Mouse (Mus musculus) hindbrain, embryonic 12.5 days (tissue): Measurements from ENCODE around the gene Gnb5. TPM values are rescaled to one million over a fixed set of nuclear protein-coding genes. Genes with fewer than 3 reads are reported as not detected.
"Not testable (repeated sequence)": the region's sequence is repeated elsewhere in the genome, so short reads cannot be mapped to it uniquely, and the experiment has no call there.

Source experiments
- ATAC-seq: fragments of 200-750 bp; cut with Nextera tagmentation; 2 replicates; pipeline ENCODE4 v1.8.0; 2017; ENCODE audit warnings: moderate TSS enrichment; ENCODE audit not compliant: low FRiP score
- H3K27ac ChIP-seq: fragments of 300-500 bp; sonication (generic); 2 replicates; pipeline ENCODE4 v1.5.1; 2016; ENCODE audit warnings: mild to moderate bottlenecking
- H3K27me3 ChIP-seq: fragments of 300-500 bp; sonication (generic); 2 replicates; pipeline ENCODE4 v1.6.1; 2016; ENCODE audit warnings: mild to moderate bottlenecking
- H3K36me3 ChIP-seq: fragments of 300-500 bp; sonication (generic); 2 replicates; pipeline ENCODE4 v1.6.1; 2016; ENCODE audit warnings: mild to moderate bottlenecking
- H3K4me1 ChIP-seq: fragments of 300-500 bp; sonication (generic); 2 replicates; pipeline ENCODE4 v1.6.1; 2016
- H3K4me2 ChIP-seq: fragments of 300-500 bp; sonication (generic); replicated peaks from 2 replicates; pipeline ENCODE4 v1.6.1; 2016; ENCODE audit warnings: mild to moderate bottlenecking
- H3K4me3 ChIP-seq: fragments of 300-500 bp; sonication (generic); 2 replicates; pipeline ENCODE4 v1.5.1; 2016; ENCODE audit warnings: mild to moderate bottlenecking
- H3K9ac ChIP-seq: fragments of 300-500 bp; sonication (generic); 2 replicates; pipeline ENCODE4 v1.6.1; 2016; ENCODE audit warnings: mild to moderate bottlenecking, moderate library complexity
- H3K9me3 ChIP-seq: fragments of 300-500 bp; sonication (generic); replicated peaks from 2 replicates; pipeline ENCODE4 v1.6.1; 2016; ENCODE audit warnings: mild to moderate bottlenecking
- WGBS: fragments of 180-500 bp; shearing (Covaris S2); methylation state at CpG from one replicate; pipeline ENCODE4 v1.1.7; 2016; 5-methylcytosine and 5-hydroxymethylcytosine counted together
- polyA plus RNA-seq: library from polyadenylated mRNA; unstranded; fragments of >200 nt; fragmentation: Nextera tagmentation; extraction: Ambion mirVana; gene quantifications from 2 replicates; pipeline ENCODE4 v1.2.1, GENCODE M21; 2016

Gene Gnb5
- polyA plus RNA-seq, 1 experiment from 2014 or later, result 33.4 TPM

DNA sequence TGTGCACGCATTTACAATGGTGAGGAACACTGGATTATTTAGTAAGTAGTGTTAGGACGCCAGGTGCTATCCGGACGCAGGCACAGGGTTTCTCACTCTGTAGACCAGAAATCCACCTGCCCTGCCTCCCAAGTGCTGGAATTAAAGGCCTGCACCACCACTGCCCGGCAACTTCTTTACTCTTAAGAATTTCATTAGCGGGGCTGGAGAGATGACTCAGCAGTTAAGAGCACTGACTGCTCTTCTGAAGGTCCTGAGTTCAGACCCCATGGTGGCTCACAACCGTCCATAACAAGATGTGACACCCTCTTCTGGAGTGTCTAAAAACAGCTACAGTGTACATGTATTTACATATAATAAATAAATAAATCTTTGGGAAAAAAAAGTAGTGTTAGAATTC lies 57.6 kb downstream of the Gnb5 start:
- H3K9me3 ChIP-seq, H3K27ac ChIP-seq, H3K4me2 ChIP-seq, H3K27me3 ChIP-seq, H3K4me1 ChIP-seq, H3K4me3 ChIP-seq, ATAC-seq, H3K9ac ChIP-seq, H3K36me3 ChIP-seq: not testable (repeated sequence)
- 73% methylated on average over 7 of the region's 7 CpGs for WGBS

DNA sequence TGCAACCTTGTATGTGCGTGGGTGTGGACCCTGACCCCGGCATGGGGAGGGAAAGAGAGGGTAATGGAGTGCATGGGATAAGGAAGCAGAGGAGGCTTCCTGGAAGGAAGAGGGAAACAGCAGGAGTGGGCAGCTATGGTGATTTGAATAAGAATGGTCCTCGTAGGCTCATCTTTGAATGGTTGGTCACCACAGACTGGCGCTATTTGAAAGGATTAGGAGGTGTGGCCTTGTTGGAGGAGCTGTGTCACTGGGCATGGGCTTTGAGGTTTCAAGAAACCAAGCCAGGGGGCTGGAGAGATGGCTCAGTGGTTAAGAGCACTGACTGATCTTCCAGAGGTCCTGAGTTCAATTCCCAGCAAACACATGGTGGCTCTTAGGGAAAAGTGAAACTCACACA lies 59.1 kb downstream of the Gnb5 start:
- Histone ChIP-seq H3K9me3 (0 out of 2 replicates have a peak, but pooled peaks cover 2% of the 10 kb centered on the region), H3K4me2 (no peak overlapping the region), H3K9ac (no peak overlapping the region), H3K27me3 (no peaks in the 10 kb centered on the region), H3K36me3 (no peaks in the 10 kb centered on the region), H3K4me1 (no peaks in the 10 kb centered on the region), H3K4me3 (no peak overlapping the region), H3K27ac (no peak overlapping the region)
- ATAC-seq, result no peak
- WGBS, result 84% methylated on average over 4 of the region's 4 CpGs

DNA sequence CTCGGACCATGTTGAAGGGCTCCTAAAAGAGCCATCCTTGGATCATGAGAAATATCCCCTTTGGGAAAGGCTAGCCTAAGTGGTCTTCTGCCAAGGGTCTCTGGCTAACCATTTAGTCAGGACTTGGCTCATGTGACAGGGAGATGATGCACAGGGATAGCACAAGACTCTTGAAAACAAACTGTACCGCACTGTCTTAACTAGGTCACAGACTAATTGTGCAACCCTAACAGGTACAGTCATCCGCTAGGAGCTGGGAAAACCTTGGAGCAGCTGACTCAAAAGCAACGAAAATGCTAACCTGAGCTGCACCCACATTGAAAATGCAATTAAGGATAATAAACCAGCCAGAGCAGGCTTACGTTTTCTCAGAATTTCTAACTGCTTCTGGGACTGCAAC lies 60.1 kb downstream of the Gnb5 start:
- Histone ChIP-seq H3K4me2 (no peak overlapping the region), H3K9ac (no peak overlapping the region), H3K27me3 (no peaks in the 10 kb centered on the region), H3K4me3 (no peak overlapping the region), H3K27ac (no peak overlapping the region), H3K36me3 (no peaks in the 10 kb centered on the region), H3K9me3 (peaks cover 7% of the 10 kb centered on the region; the same call in 1 of the 2 replicates), H3K4me1 (no peaks in the 10 kb centered on the region)
- 82% methylated on average over 5 of the region's 5 CpGs for whole genome bisulfite sequencing
- no peak for ATAC-seq

DNA sequence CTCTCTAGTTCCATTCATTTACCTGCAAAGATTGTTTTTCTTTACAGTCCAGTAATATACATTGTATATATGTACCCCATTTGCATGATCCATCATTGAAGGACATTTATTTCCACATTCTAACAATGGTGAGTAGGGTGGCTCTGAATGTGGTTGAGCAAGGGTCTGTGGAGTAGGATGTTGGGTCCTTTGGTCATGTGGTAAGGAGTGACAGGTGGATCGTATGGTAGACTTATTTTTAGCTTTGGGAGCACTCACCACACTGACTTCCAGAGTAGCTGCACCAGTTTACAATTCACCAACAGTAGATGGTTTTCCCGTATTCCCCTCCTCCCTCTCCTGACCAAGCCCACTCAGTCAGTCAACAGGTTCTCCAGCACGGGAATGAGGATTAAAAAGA lies 62.7 kb downstream of the Gnb5 start:
- no peaks in the 10 kb centered on the region for H3K27me3 ChIP-seq
- WGBS, result 87% methylated on average over 3 of the region's 3 CpGs
- no peak overlapping the region for H3K4me2 ChIP-seq
- no peak overlapping the region for H3K27ac ChIP-seq
- ATAC-seq, result no peak
- H3K4me1 ChIP-seq, result no peaks in the 10 kb centered on the region
- H3K4me3 ChIP-seq, result no peak overlapping the region
- peaks cover 7% of the 10 kb centered on the region; the same call in 1 of the 2 replicates for H3K9me3 ChIP-seq
- no peak overlapping the region for H3K9ac ChIP-seq
- no peaks in the 10 kb centered on the region for H3K36me3 ChIP-seq

DNA sequence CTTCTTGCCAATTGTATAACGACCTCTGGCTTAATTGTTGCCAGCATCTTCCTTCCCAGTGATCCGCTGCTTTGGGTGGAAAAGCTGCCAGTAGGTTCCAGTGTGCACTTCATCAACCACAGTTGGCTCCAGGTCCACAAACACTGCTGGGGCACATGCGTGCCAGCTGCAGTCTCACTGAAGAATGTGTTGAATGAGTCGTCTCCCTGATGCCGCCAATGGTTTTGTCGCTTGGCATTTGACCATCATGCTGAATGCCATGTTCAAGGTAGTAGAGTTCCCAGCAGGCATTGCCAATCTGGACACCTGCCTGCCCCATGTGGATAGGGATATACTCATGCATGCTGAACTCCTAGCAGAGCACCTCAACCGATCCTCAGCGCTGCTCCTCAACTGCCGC lies 69.5 kb downstream of the Gnb5 start:
- no peaks in the 10 kb centered on the region for H3K4me1 ChIP-seq
- no peak overlapping the region for H3K4me2 ChIP-seq
- no peaks in the 10 kb centered on the region for H3K36me3 ChIP-seq
- H3K4me3 ChIP-seq, result no peak overlapping the region
- ATAC-seq, result no peak
- H3K27me3 ChIP-seq, result no peaks in the 10 kb centered on the region
- 96% methylated on average over 9 of the region's 9 CpGs for WGBS
- peaks cover under 1% of the 10 kb centered on the region; the same call in 1 of the 2 replicates for H3K9me3 ChIP-seq
- no peak overlapping the region for H3K9ac ChIP-seq
- H3K27ac ChIP-seq, result no peak overlapping the region

DNA sequence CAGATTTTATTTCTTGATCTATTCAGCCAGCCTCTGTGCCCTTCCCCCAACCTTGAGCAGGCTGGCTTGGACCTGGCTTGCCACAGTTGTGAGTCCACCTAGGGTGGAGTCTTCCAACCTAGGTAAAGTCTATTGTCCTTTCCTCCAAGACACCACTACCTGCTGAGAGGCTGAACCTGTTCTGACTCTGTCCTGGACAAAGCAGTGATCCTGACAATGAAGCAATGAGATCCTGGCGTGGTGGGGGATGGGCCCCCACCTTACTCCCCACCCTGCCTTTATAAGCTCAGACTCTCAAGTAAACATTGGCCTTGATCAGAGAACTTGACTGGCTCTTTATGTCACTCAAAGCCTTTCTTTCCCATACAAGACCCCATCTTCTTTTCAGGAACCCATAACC lies 70.3 kb downstream of the Gnb5 start:
- Histone ChIP-seq H3K36me3 (no peaks in the 10 kb centered on the region), H3K4me3 (no peak overlapping the region), H3K9me3 (no peaks in the 10 kb centered on the region), H3K9ac (no peak overlapping the region), H3K27me3 (no peaks in the 10 kb centered on the region), H3K4me2 (no peak overlapping the region), H3K27ac (no peak overlapping the region), H3K4me1 (no peaks in the 10 kb centered on the region)
- ATAC-seq, result no peak
- 68% methylated on average over 1 of the region's 1 CpGs for WGBS

DNA sequence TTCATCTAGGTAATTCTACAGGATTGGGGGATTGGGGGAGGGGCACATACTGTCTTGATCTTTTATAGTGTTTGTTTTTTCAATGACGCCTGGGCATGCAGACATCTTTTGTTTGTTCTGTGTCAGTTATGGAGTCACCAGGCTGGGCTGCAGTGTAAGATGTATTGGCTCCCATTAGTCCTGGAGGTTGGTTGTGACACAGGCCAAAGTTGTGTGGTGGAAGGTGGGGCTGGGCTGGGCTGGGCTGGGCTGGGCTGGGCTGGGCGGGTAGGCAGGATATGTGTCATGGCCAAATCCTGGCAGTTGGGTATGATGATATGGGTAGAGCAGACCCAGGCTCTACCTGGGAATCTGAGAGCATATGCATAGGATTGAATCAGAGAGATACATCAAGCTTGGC lies 72.7 kb downstream of the Gnb5 start:
- no peaks in the 10 kb centered on the region for H3K4me1 ChIP-seq
- H3K4me2 ChIP-seq, result no peak overlapping the region
- H3K4me3 ChIP-seq, result no peak overlapping the region
- ATAC-seq, result no peak
- no peaks in the 10 kb centered on the region for H3K9me3 ChIP-seq
- no peak overlapping the region for H3K27ac ChIP-seq
- no peaks in the 10 kb centered on the region for H3K36me3 ChIP-seq
- no peak overlapping the region for H3K9ac ChIP-seq
- 82% methylated on average over 2 of the region's 2 CpGs for WGBS
- no peaks in the 10 kb centered on the region for H3K27me3 ChIP-seq

DNA sequence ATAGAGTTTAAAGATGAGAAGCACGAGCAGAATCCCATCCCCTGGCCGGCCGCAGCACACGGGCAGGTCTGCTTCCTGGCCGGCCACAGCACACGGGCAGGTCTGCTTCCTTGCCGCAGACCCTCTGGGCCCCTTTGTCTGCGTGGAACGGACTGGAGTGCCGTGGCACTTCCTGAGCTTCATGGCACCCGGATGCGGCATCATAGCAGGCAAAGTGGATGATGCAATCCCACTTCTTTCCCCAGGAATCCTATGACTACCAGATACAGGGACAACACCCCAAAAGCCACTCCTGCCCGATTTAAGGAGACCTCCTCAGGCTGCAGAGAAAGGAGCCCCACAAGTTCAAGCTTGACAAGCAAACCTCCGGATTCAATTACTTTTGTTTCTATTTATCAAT lies 76.7 kb downstream of the Gnb5 start:
- 91% methylated on average over 14 of the region's 14 CpGs for WGBS
- Histone ChIP-seq H3K4me3 (no peak overlapping the region), H3K4me2 (no peak overlapping the region), H3K9ac (no peak overlapping the region), H3K27ac (no peak overlapping the region), H3K9me3 (no peaks in the 10 kb centered on the region), H3K36me3 (peaks cover 25% of the 10 kb centered on the region), H3K27me3 (no peaks in the 10 kb centered on the region), H3K4me1 (no peaks in the 10 kb centered on the region)
- ATAC-seq, result no peak

DNA sequence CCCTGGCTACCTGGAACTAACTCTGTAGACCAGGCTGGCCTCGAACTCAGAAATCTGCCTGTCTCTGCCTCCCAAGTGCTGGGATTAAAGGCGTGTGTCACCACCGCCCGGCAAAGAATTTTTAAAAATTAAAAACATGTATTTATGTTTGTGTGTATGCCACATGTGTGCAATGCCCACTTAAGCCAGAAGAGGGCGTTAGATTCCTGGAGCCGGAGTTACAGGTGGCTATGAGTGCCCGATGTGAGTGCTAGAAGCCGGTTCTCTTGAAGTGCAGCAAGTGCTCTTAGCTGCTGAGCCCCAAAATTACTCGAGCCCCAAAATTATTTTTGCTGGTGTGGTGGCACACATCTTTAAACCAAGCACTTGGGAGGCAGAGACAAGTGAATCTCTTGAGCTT lies 77.7 kb downstream of the Gnb5 start:
- H3K36me3 ChIP-seq, result peaks cover 32% of the 10 kb centered on the region
- no peak for ATAC-seq
- no peaks in the 10 kb centered on the region for H3K27me3 ChIP-seq
- 85% methylated on average over 9 of the region's 9 CpGs for WGBS
- no peaks in the 10 kb centered on the region for H3K9me3 ChIP-seq
- no peak overlapping the region for H3K4me3 ChIP-seq
- H3K27ac ChIP-seq, result no peak overlapping the region
- no peaks in the 10 kb centered on the region for H3K4me1 ChIP-seq
- no peak overlapping the region for H3K4me2 ChIP-seq
- H3K9ac ChIP-seq, result no peak overlapping the region

DNA sequence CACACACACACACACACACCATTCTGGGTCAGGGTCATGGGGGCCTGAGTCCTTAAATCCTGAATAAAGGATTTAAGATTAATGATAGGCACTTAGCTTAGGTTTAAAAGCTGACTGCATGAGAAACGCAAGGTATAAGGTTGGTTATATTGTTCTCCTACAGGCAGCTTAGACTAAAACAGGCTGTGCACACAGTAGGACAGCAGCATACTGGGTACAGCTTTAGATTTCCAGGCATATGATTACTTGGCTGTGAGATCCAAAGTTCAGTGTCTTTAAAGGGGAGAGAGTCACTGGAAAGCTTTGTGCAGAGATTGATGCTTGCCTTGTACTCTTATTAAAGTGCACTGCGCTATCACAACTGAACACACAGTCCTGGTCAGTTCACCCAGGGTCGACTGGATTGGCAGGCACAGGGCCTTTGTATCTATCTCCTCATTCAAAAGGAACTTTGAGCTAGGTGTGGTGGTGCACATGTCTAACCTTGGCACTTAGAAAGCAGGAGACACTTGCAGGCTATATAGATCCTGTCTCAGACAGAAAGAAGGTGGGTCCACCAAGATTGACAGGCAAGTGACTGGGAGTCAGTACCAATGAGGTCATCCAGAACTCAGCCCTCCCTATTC lies 78.4 kb downstream of the Gnb5 start:
- no peak for ATAC-seq
- Histone ChIP-seq H3K4me2 (no peak overlapping the region), H3K4me1 (no peaks in the 10 kb centered on the region), H3K9me3 (no peaks in the 10 kb centered on the region), H3K27ac (no peak overlapping the region), H3K4me3 (no peak overlapping the region), H3K36me3 (peaks cover 38% of the 10 kb centered on the region), H3K9ac (no peak overlapping the region), H3K27me3 (no peaks in the 10 kb centered on the region)
- WGBS, result 86% methylated on average over 3 of the region's 3 CpGs

DNA sequence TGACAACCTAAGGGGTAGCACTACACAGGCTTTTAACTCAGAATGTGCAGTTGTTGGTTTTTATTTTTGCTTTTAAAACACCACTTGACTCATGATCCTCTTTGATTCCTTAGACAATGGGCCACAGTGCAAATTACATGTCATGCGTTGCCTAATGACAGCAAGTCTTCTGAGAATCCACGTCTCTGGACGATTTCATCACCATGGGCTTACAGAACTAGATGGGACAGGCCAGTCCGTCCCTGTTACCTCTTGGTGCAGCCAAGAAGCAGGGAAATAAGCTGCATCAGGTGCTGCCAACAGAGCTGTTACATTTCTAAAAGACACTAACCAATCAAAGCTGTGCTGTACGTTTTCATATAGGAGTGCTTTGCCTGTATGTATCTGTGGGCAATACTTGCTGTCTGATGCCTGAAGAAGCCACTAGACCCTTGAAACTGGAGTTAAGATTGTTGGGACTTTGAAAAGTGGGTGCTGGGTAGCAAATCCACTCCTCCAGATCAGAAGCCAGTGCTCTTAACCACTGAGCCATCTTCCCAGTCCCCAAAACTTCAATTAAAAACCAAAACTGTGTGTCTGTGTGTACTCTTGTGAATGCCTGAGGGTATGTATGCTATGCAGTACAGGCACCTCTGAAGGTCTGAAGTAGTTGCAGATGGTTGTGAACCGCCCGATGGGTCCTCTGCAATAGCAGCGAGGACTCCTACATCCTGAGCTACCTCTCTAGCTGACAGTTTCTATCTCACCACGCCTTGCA lies 79.3 kb downstream of the Gnb5 start:
- Histone ChIP-seq H3K9ac (no peak overlapping the region), H3K9me3 (no peaks in the 10 kb centered on the region), H3K4me2 (no peak overlapping the region), H3K27ac (no peak overlapping the region), H3K4me3 (no peak overlapping the region), H3K4me1 (no peaks in the 10 kb centered on the region), H3K36me3 (peaks cover 46% of the 10 kb centered on the region), H3K27me3 (no peaks in the 10 kb centered on the region)
- 83% methylated on average over 9 of the region's 9 CpGs for WGBS
- no peak for ATAC-seq

DNA sequence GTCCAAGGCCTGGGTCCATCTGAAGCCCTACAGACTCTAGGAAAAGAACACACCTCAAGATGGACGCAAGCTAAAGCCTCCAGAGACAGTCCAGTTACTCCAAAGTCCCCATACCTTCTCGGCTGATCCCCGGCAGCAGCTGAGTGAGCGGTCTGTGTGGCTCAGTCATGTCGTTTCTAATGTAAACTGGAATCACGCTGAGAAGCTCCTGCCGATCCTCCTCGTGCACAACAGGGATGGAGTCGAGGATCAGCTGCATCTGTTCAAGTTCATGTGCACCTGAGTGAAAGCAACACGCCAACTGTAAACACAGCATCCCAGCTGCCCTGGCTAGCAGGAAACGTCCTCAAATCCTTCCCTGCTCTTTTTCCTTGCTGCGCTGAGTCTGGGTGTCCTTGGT lies 87.2 kb downstream of the Gnb5 start:
- Histone ChIP-seq H3K36me3 (peaks cover 84% of the 10 kb centered on the region), H3K27me3 (no peaks in the 10 kb centered on the region), H3K27ac (no peak overlapping the region), H3K4me2 (no peak overlapping the region), H3K9ac (no peak overlapping the region), H3K4me1 (no peaks in the 10 kb centered on the region), H3K4me3 (no peak overlapping the region), H3K9me3 (no peaks in the 10 kb centered on the region)
- 73% methylated on average over 12 of the region's 12 CpGs for WGBS
- no peak for ATAC-seq
